Mouse (Mus musculus) kidney, embryonic 16.5 days (tissue): ENCODE results near the gene Fbxl18. TPM values are rescaled to one million over a fixed set of nuclear protein-coding genes. Genes with fewer than 3 reads are reported as not detected.

Source experiments
- ATAC-seq: fragments of 200-750 bp; cut with Nextera tagmentation; 2 replicates; pipeline ENCODE4 v1.8.0; 2017; ENCODE audit warnings: moderate TSS enrichment; ENCODE audit not compliant: low FRiP score, low TSS enrichment
- H3K27ac ChIP-seq: fragments of 300-500 bp; sonication (generic); 2 replicates; pipeline ENCODE4 v1.5.1; 2014; ENCODE audit warnings: low read length
- H3K27me3 ChIP-seq: fragments of 300-500 bp; sonication (generic); 2 replicates; pipeline ENCODE4 v1.6.1; 2014; ENCODE audit warnings: low read length, control low read depth, mixed read lengths; ENCODE audit not compliant: insufficient read depth
- H3K36me3 ChIP-seq: fragments of 300-500 bp; sonication (generic); 2 replicates; pipeline ENCODE4 v1.6.1; 2014; ENCODE audit warnings: low read length, control low read depth, mixed read lengths; ENCODE audit not compliant: insufficient read depth
- H3K4me1 ChIP-seq: fragments of 300-500 bp; sonication (generic); 2 replicates; pipeline ENCODE4 v1.6.1; 2014; ENCODE audit warnings: low read length, control low read depth, mixed read lengths; ENCODE audit not compliant: insufficient read depth
- H3K4me2 ChIP-seq: fragments of 300-500 bp; sonication (generic); replicated peaks from 2 replicates; pipeline ENCODE4 v1.6.1; 2014; ENCODE audit warnings: low read depth, low read length
- H3K4me3 ChIP-seq: fragments of 300-500 bp; sonication (generic); 2 replicates; pipeline ENCODE4 v1.5.1; 2014; ENCODE audit warnings: mild to moderate bottlenecking, low read length
- H3K9ac ChIP-seq: fragments of 300-500 bp; sonication (generic); replicated peaks from 2 replicates; pipeline ENCODE4 v1.6.1; 2014; ENCODE audit warnings: low read length
- H3K9me3 ChIP-seq: fragments of 300-500 bp; sonication (generic); 2 replicates; pipeline ENCODE4 v1.6.1; 2016; ENCODE audit warnings: low read length, control low read depth
- WGBS: fragments of 180-500 bp; shearing (Covaris S2); extraction: QIAGEN DNeasy Blood & Tissue Kit; methylation state at CpG from one replicate; pipeline ENCODE4 v1.1.7; 2014; 5-methylcytosine and 5-hydroxymethylcytosine counted together
- polyA plus RNA-seq: library from polyadenylated mRNA; unstranded; fragments of >200 nt; fragmentation: Nextera tagmentation; extraction: Ambion mirVana; gene quantifications from 2 replicates; pipeline ENCODE4 v1.2.1, GENCODE M21; 2015

Gene Fbxl18
- polyA plus RNA-seq, 1 experiment from 2014 or later: 14.0 TPM

GRCm38 (mm10) chr5:142856408-142856807, 38.8 kb downstream of the Fbxl18 start:
- 78% methylated on average over 4 of the region's 4 CpGs for WGBS
- Histone ChIP-seq H3K27ac (no peak overlapping the region), H3K4me3 (no peak overlapping the region), H3K36me3 (no peaks in the 10 kb centered on the region), H3K27me3 (no peaks in the 10 kb centered on the region), H3K9ac (no peak overlapping the region), H3K4me2 (no peak overlapping the region), H3K9me3 (peaks cover 4% of the 10 kb centered on the region), H3K4me1 (no peaks in the 10 kb centered on the region; the same call in 1 of the 2 replicates)
- ATAC-seq: no peak

- H3K9me3 ChIP-seq: peaks cover 4% of the 10 kb centered on the region
- no peak overlapping the region for H3K4me3 ChIP-seq
- ATAC-seq: no peak
- H3K27ac ChIP-seq: no peak overlapping the region
- H3K4me2 ChIP-seq: no peak overlapping the region
- no peaks in the 10 kb centered on the region; the same call in 1 of the 2 replicates for H3K4me1 ChIP-seq
- H3K36me3 ChIP-seq: no peaks in the 10 kb centered on the region
- no peak overlapping the region for H3K9ac ChIP-seq
- WGBS: 85% methylated on average over 10 of the region's 10 CpGs
- H3K27me3 ChIP-seq: no peaks in the 10 kb centered on the region
Measured at GRCm38 (mm10) chr5:142854877-142855276, 40.3 kb downstream of the Fbxl18 start.

GRCm38 (mm10) chr5:142853585-142853984, 41.6 kb downstream of the Fbxl18 start:
- Histone ChIP-seq H3K4me1 (no peaks in the 10 kb centered on the region; the same call in 1 of the 2 replicates), H3K27ac (no peak overlapping the region), H3K4me2 (no peak overlapping the region), H3K27me3 (no peaks in the 10 kb centered on the region), H3K9ac (no peak overlapping the region), H3K4me3 (no peak overlapping the region), H3K36me3 (no peaks in the 10 kb centered on the region), H3K9me3 (peaks cover 4% of the 10 kb centered on the region)
- WGBS: 69% methylated on average over 6 of the region's 6 CpGs
- ATAC-seq: no peak

GRCm38 (mm10) chr5:142851681-142852049, 43.6 kb downstream of the Fbxl18 start:
- 58% methylated on average over 5 of the region's 5 CpGs for WGBS
- no peak for ATAC-seq
- no peak overlapping the region for H3K4me2 ChIP-seq
- H3K36me3 ChIP-seq: no peaks in the 10 kb centered on the region
- H3K9ac ChIP-seq: no peak overlapping the region
- H3K9me3 ChIP-seq: peaks cover 4% of the 10 kb centered on the region
- H3K4me1 ChIP-seq: no peaks in the 10 kb centered on the region
- no peak overlapping the region for H3K27ac ChIP-seq
- H3K4me3 ChIP-seq: no peak overlapping the region
- H3K27me3 ChIP-seq: no peaks in the 10 kb centered on the region

- no peak for ATAC-seq
- H3K36me3 ChIP-seq: no peaks in the 10 kb centered on the region
- no peaks in the 10 kb centered on the region for H3K9me3 ChIP-seq
- WGBS: 90% methylated on average over 7 of the region's 7 CpGs
- H3K4me3 ChIP-seq: no peak overlapping the region
- H3K9ac ChIP-seq: no peak overlapping the region
- H3K27me3 ChIP-seq: no peaks in the 10 kb centered on the region
- no peak overlapping the region for H3K4me2 ChIP-seq
- no peak overlapping the region for H3K27ac ChIP-seq
- no peaks in the 10 kb centered on the region for H3K4me1 ChIP-seq
Measured at GRCm38 (mm10) chr5:142850916-142851680, 44.1 kb downstream of the Fbxl18 start.

GRCm38 (mm10) chr5:142850476-142850875, 44.7 kb downstream of the Fbxl18 start:
- Histone ChIP-seq H3K4me1 (no peaks in the 10 kb centered on the region), H3K9me3 (no peaks in the 10 kb centered on the region), H3K27ac (no peak overlapping the region), H3K9ac (no peak overlapping the region), H3K36me3 (no peaks in the 10 kb centered on the region), H3K27me3 (no peaks in the 10 kb centered on the region), H3K4me2 (no peak overlapping the region), H3K4me3 (no peak overlapping the region)
- no peak for ATAC-seq
- 61% methylated on average over 9 of the region's 9 CpGs for WGBS

- Histone ChIP-seq H3K4me1 (no peaks in the 10 kb centered on the region), H3K9me3 (no peaks in the 10 kb centered on the region), H3K36me3 (no peaks in the 10 kb centered on the region), H3K4me2 (no peak overlapping the region), H3K27me3 (no peaks in the 10 kb centered on the region), H3K27ac (no peak overlapping the region), H3K4me3 (no peak overlapping the region), H3K9ac (no peak overlapping the region)
- no peak for ATAC-seq
- 95% methylated on average over 7 of the region's 7 CpGs for WGBS
Measured at GRCm38 (mm10) chr5:142848911-142849310, 46.3 kb downstream of the Fbxl18 start.

GRCm38 (mm10) chr5:142848149-142848548, 47.1 kb downstream of the Fbxl18 start:
- H3K9ac ChIP-seq: no peak overlapping the region
- no peaks in the 10 kb centered on the region for H3K36me3 ChIP-seq
- H3K4me2 ChIP-seq: no peak overlapping the region
- WGBS: 73% methylated on average over 3 of the region's 3 CpGs
- H3K4me1 ChIP-seq: no peaks in the 10 kb centered on the region
- H3K4me3 ChIP-seq: no peak overlapping the region
- no peak for ATAC-seq
- no peak overlapping the region for H3K27ac ChIP-seq
- no peaks in the 10 kb centered on the region for H3K9me3 ChIP-seq
- no peaks in the 10 kb centered on the region for H3K27me3 ChIP-seq

GRCm38 (mm10) chr5:142844467-142844866, 50.8 kb downstream of the Fbxl18 start:
- Histone ChIP-seq H3K27ac (no peak overlapping the region), H3K27me3 (no peaks in the 10 kb centered on the region), H3K9ac (no peak overlapping the region), H3K4me2 (no peak overlapping the region), H3K9me3 (no peaks in the 10 kb centered on the region), H3K4me1 (0 out of 2 replicates have a peak, but pooled peaks cover 3% of the 10 kb centered on the region), H3K4me3 (no peak overlapping the region), H3K36me3 (no peaks in the 10 kb centered on the region)
- 62% methylated on average over 8 of the region's 8 CpGs for WGBS
- ATAC-seq: no peak

GRCm38 (mm10) chr5:142842137-142842642, 53.0 kb downstream of the Fbxl18 start:
- Histone ChIP-seq H3K27me3 (no peaks in the 10 kb centered on the region), H3K36me3 (no peaks in the 10 kb centered on the region), H3K9me3 (no peaks in the 10 kb centered on the region), H3K4me1 (0 out of 2 replicates have a peak, but pooled peaks cover 3% of the 10 kb centered on the region), H3K4me3 (no peak overlapping the region), H3K4me2 (no peak overlapping the region), H3K9ac (no peak overlapping the region), H3K27ac (no peak overlapping the region)
- 38% methylated on average over 7 of the region's 7 CpGs for WGBS
- peak; percentile 55; the same call in 1 of the 2 replicates for ATAC-seq
